Mouse (Mus musculus): ENCODE measurements around the gene 4930402H24Rik.

GRCm38 (mm10) chr2:130795731-130796130 is 110.5 kb downstream of the 4930402H24Rik start:
- TF ChIP-seq CTCF (conservative IDR thresholded peaks at IDR 0.05; ENCODE audit: low read length): no peak
- TF ChIP-seq NANOG (IDR thresholded peaks at IDR 0.05; ENCODE audit: borderline replicate concordance, low read length): no peak
